Mouse (Mus musculus): ENCODE results near the gene Gm20532.

Gm20532 gene

GRCm38 (mm10) chr2:26627921-26628739 lies 41.7 kb downstream of the Gm20532 start, which contains the start of gene Fam69b:
Gene Fam69b, plus strand, starts transcription at chr2:26628457.
- peak; percentile 86 to 89 for DNase-seq

DNA sequence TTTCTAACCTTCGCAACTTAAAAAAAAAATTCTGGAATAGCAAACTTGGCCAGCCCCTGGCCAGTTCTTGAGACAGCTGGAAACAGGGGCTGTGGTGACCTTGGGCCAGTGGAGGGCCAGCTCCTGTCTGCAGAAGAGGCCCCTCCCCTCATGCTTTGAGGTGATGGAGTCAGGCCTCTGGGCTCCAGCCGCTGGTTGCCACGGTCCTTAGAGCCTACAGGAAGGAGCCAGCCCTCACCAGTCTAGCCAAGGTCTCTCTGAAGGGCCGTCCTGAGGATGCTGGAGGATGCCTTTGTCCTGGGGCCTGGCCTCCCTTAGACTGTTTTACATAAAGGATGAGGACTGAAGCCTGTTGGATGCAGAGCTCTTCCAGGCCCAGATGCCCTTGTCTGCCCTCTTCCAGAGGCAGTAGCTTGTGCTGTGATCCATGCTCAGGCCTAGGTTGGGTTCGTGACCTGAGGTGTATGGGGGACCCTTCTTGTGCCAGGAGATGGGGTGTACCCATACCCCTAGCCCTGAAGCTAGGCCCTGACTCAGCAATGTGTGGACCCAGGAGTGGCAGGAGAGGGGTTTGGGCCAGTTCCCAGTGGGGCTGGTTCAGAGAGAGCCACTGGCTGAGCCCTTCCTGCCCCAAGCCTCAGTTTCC lies 42.5 kb downstream of the Gm20532 start:
- peak in 1 of 2 experiments; percentile 31 for DNase-seq

GRCm38 (mm10) chr2:26632541-26633395 lies 46.3 kb downstream of the Gm20532 start:
- no peak for DNase-seq

DNA sequence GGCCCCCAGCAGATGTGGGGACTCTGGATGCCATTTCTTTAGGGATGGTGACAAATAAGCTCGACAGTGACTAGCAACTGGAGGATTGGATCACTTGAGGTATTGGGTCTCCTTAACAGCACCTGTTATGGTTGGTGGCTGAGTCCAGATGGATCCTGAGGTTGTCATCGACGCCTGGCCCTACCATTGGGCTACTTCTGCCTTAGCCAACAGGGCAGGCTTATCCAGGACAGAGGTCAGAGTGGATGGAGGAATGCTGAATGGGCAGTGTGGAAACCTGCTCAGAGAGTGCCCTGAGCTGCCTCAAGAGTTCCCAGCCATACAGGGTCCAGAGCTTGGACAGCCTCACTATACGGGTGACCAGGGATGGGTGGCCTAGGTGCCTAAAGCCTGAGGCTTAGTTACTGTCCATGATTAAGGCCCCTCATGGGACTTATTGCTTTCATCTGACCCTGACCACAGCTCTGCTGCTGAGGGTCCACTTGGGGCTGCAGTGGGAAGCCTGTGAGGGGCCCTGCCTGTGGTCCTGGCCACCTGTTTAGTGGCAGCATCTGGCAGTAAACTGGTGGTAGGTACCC lies 47.6 kb downstream of the Gm20532 start:
- no peak for DNase-seq

- DNase-seq: no peak
These were observed 48.4 kb downstream of the Gm20532 start for GRCm38 (mm10) chr2:26634629-26635488.

GRCm38 (mm10) chr2:26635489-26636324 lies 49.3 kb downstream of the Gm20532 start:
- DNase-seq: peak in 1 of 2 experiments; percentile 12

DNA sequence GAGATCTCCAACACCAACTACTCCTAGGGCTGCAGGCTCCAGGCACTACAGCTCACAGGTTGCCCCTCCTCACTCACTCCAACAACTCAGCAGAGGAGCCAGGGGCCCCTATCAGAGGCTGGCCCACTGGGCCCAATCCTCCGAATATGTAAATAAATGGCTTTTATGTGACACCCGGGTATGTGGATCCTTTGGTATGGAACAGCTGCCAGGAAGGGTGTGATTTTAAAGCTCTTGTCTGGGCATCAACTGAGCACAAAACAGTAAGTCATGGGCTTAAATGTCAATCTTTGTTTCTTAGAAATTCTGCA lies 49.8 kb downstream of the Gm20532 start:
- no peak for DNase-seq

GRCm38 (mm10) chr2:26637316-26637932 lies 51.0 kb downstream of the Gm20532 start:
- DNase-seq: no peak

DNA sequence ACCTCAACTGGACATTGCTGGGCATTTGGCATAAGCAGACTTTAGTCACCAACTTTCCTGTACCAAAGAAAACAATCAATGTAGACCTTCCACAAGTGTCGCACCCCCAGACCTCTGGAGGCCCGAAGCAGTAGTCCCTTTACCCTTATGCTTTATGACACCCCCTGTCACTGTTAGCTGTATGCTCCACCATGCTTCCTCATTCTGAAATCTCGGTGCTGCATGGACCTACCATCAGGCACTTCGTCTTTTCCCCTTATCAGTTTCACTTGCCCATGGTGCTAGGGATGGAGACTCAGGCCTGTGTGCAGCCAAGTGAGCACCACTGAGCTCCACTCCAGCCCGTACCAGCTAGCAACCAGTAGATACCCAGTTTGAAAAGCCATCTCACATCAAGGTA lies 51.6 kb downstream of the Gm20532 start:
- DNase-seq: no peak

- DNase-seq: no peak
These were observed 52.1 kb downstream of the Gm20532 start for GRCm38 (mm10) chr2:26638572-26638971.

- no peak for DNase-seq
These were observed 52.6 kb downstream of the Gm20532 start for GRCm38 (mm10) chr2:26639083-26639482.

GRCm38 (mm10) chr2:26639838-26640830 lies 53.7 kb downstream of the Gm20532 start:
- DNase-seq: peak; percentile 97 to 100

DNA sequence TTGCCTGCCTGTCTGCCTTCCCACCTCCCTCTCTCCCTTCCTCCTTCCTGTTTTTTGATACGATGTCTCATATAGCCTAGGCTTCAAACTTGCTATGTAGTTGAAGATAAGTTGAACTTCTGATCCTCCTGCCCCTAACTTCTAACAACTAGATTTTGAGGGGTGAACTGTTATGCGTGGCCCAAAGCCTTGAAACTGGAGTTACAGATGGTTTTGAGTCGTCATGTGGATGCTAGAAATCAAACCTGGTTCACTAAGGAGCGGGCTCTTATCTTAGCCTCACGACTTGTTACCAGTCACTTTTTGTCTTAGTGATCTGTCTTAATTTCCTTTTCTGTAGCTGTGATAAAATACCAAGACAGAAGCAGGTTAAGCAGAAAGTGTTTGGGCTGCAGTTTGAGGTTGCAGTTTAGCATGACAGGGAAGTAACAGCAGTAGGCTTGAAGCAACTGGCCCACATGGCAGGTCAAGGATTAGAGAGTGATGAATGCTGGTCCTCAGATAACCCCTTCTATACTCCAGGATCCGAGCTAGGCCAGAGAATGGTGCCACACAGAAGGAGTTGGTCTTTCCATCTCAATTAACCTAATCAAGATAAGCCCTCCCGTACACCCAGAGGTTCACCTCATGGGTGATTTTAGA lies 54.7 kb downstream of the Gm20532 start:
- no peak for DNase-seq

DNA sequence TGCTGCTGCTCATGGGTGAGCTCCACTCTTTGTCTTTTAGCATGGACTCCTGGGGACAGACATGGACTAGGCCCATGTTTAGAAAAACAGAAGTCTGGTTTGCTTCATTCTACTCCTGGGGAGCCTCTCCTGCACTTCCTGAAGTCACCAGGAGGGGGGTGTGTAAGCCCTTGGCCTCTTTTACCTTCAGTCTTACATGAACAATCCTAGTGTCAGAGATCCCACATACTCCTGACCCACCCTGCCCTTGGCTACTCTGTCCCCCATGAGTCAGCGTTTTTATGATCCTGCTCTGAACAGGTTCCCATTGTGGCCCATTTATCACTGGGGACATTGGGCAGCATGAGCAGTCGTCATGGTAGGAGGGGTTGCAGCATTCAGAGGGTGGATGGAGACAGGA lies 57.5 kb downstream of the Gm20532 start:
- peak in 1 of 2 experiments; percentile 30 for DNase-seq

GRCm38 (mm10) chr2:26646643-26647293 lies 60.3 kb downstream of the Gm20532 start:
- DNase-seq: peak; percentile 63 to 67

DNA sequence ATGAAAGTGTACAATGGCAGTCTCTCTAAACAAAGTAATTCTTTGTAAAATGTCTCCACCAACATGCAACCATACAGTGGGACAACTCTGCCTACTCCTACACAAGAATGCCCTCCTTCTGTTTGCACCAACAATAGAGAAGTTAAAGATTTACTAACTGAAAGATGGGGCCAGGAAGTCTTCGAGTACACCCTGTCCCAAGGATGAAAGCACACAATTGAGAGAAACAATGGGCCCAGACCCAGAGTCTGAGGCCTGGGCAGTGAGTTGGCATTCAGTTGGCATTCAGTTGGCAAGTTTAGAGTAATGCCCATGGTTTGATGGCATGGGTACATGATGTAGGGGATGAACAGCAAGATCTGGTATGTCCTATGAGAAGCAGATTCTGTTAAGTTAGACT lies 68.2 kb downstream of the Gm20532 start:
- DNase-seq: no peak

DNA sequence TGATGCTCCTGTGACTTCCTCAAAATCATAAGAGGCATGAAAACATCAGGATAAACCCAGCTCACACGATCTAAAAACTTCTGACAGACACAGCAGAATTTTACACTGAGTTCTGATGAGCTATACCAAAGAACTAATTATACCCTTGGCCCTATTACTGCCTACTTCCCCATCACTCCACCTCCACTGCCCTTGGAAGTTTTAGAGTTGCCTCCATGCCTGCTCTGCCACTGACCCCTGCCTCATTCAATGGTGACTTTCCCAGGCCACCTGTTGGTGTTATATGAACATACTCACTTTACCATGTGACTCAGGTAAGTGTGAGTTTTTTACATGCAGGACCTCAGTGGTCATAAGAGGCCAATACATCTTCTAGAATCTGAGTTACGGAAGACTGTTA lies 71.0 kb downstream of the Gm20532 start:
- no peak for DNase-seq

GRCm38 (mm10) chr2:26661143-26661752 lies 74.8 kb downstream of the Gm20532 start:
- DNase-seq: no peak

All from cerebellum, postnatal 36 days (tissue).